Mouse (Mus musculus): ENCODE results near the gene Rabif. TPM values are rescaled to one million over a fixed set of nuclear protein-coding genes. Genes with fewer than 3 reads are reported as not detected.
"Not testable (repeated sequence)": the region's sequence is repeated elsewhere in the genome, so short reads cannot be mapped to it uniquely, and the experiment has no call there.

The Rabif gene
- polyA plus RNA-seq, 1 experiment from 2014 or later: 25.9 TPM

DNA sequence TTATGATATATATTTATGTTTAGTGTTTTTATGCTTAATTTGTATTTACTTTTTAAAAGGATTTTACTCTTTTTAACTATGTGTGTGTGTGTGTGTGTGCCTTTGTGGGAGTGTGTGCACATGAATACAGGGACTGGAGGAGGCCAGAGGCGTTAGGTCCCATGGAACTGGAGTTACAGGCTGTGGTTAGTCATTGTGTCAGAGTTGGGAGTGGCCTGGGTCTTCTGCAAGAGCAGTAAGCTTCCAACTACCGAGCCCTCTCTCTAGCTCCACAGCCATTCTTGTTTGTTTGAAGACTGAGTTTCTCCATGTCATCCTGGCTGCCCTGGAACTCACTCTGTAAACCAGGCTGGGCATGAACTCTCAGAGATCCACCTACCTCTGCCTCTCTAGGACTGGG is 27.9 kb downstream of the Rabif start:
- WGBS: 29% methylated on average over 2 of the region's 2 CpGs

DNA sequence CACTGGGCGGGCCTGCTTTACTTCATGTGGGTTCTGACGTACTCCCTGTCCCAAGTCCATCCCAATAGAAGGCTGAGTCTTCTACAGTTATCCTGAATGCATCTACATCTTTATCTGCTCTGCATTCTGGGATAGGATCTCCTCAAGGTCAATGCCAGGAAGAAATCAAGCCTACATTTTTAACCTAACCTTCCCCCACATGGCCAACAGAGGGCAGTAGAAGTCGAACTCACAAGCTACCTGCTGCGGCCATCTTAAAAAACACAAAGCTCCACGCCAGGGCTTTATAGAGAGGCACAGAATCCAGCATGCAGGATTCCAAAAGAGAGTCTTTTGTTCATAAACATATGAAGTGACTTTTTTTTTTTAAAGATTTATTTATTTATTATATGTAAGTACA is 30.0 kb downstream of the Rabif start:
- H3K27ac ChIP-seq (ENCODE audit: low read depth, low read length): no peak overlapping the region

More for the DNA sequence above, 27.9 kb downstream of the Rabif start:
- no peaks in the 10 kb centered on the region for H3K36me3 ChIP-seq (ENCODE audit: control insufficient read depth, insufficient read depth)
- TF ChIP-seq CTCF (IDR thresholded peaks at IDR 0.05; ENCODE audit: low read depth): no peak
- no peak overlapping the region for H3K9ac ChIP-seq (ENCODE audit: low read depth, low read length)
- H3K27me3 ChIP-seq (replicated peaks; ENCODE audit: control insufficient read depth, insufficient read depth, low read length): no peaks in the 10 kb centered on the region
- H3K27ac ChIP-seq (ENCODE audit: low read depth, low read length): no peak overlapping the region
- H3K9me3 ChIP-seq (ENCODE audit: control insufficient read depth): no peaks in the 10 kb centered on the region
- peaks cover 5% of the 10 kb centered on the region; the same call in 1 of the 2 replicates for H3K4me1 ChIP-seq (replicated peaks; ENCODE audit: control insufficient read depth, insufficient read depth, low read length)
- H3K4me3 ChIP-seq (ENCODE audit: low read depth, low read length): no peak overlapping the region
- no peak overlapping the region for H3K4me2 ChIP-seq (replicated peaks; ENCODE audit: low read depth)
- no peak for ATAC-seq

GRCm38 (mm10) chr1:134525015-134525414 is 30.6 kb downstream of the Rabif start:
- Histone ChIP-seq H3K4me3 (ENCODE audit: low read depth, low read length) (no peak overlapping the region), H3K27me3 (replicated peaks; ENCODE audit: control insufficient read depth, insufficient read depth, low read length) (no peaks in the 10 kb centered on the region), H3K4me1 (replicated peaks; ENCODE audit: control insufficient read depth, insufficient read depth, low read length) (peaks cover 5% of the 10 kb centered on the region; the same call in 1 of the 2 replicates), H3K27ac (ENCODE audit: low read depth, low read length) (no peak overlapping the region), H3K9ac (ENCODE audit: low read depth, low read length) (no peak overlapping the region), H3K36me3 (ENCODE audit: control insufficient read depth, insufficient read depth) (no peaks in the 10 kb centered on the region), H3K4me2 (replicated peaks; ENCODE audit: low read depth) (no peak overlapping the region), H3K9me3 (ENCODE audit: control insufficient read depth) (no peaks in the 10 kb centered on the region)
- no peak for ATAC-seq
- WGBS: 88% methylated on average over 1 of the region's 1 CpGs
- TF ChIP-seq CTCF (IDR thresholded peaks at IDR 0.05; ENCODE audit: low read depth): no peak

More for the DNA sequence above, 30.0 kb downstream of the Rabif start:
- Histone ChIP-seq H3K9me3 (ENCODE audit: control insufficient read depth) (no peaks in the 10 kb centered on the region), H3K4me3 (ENCODE audit: low read depth, low read length) (no peak overlapping the region), H3K36me3 (ENCODE audit: control insufficient read depth, insufficient read depth) (no peaks in the 10 kb centered on the region), H3K27me3 (replicated peaks; ENCODE audit: control insufficient read depth, insufficient read depth, low read length) (no peaks in the 10 kb centered on the region), H3K4me1 (replicated peaks; ENCODE audit: control insufficient read depth, insufficient read depth, low read length) (peaks cover 5% of the 10 kb centered on the region; the same call in 1 of the 2 replicates), H3K4me2 (replicated peaks; ENCODE audit: low read depth) (no peak overlapping the region), H3K9ac (ENCODE audit: low read depth, low read length) (no peak overlapping the region)
- ATAC-seq: no peak
- TF ChIP-seq CTCF (IDR thresholded peaks at IDR 0.05; ENCODE audit: low read depth): peak; percentile 59
- WGBS: 78% methylated on average over 5 of the region's 5 CpGs

GRCm38 (mm10) chr1:134526752-134527151 is 32.3 kb downstream of the Rabif start:
- H3K27ac ChIP-seq (ENCODE audit: low read depth, low read length): no peak overlapping the region
- peak; percentile 91 for ATAC-seq
- H3K4me2 ChIP-seq (replicated peaks; ENCODE audit: low read depth): no peak overlapping the region
- 20% methylated on average over 6 of the region's 6 CpGs for WGBS
- H3K9ac ChIP-seq (ENCODE audit: low read depth, low read length): no peak overlapping the region
- H3K9me3 ChIP-seq (ENCODE audit: control insufficient read depth): no peaks in the 10 kb centered on the region
- no peak for TF ChIP-seq CTCF (IDR thresholded peaks at IDR 0.05; ENCODE audit: low read depth)
- no peaks in the 10 kb centered on the region; the same call in 1 of the 2 replicates for H3K4me1 ChIP-seq (replicated peaks; ENCODE audit: control insufficient read depth, insufficient read depth, low read length)
- no peaks in the 10 kb centered on the region for H3K36me3 ChIP-seq (ENCODE audit: control insufficient read depth, insufficient read depth)
- no peaks in the 10 kb centered on the region for H3K27me3 ChIP-seq (replicated peaks; ENCODE audit: control insufficient read depth, insufficient read depth, low read length)
- H3K4me3 ChIP-seq (ENCODE audit: low read depth, low read length): no peak overlapping the region

GRCm38 (mm10) chr1:134530618-134531017 is 36.2 kb downstream of the Rabif start:
- H3K4me2 ChIP-seq (replicated peaks; ENCODE audit: low read depth): no peak overlapping the region
- 86% methylated on average over 6 of the region's 6 CpGs for WGBS
- no peaks in the 10 kb centered on the region for H3K4me1 ChIP-seq (replicated peaks; ENCODE audit: control insufficient read depth, insufficient read depth, low read length)
- no peaks in the 10 kb centered on the region for H3K36me3 ChIP-seq (ENCODE audit: control insufficient read depth, insufficient read depth)
- H3K27me3 ChIP-seq (replicated peaks; ENCODE audit: control insufficient read depth, insufficient read depth, low read length): no peaks in the 10 kb centered on the region
- no peaks in the 10 kb centered on the region for H3K9me3 ChIP-seq (ENCODE audit: control insufficient read depth)
- TF ChIP-seq CTCF (IDR thresholded peaks at IDR 0.05; ENCODE audit: low read depth): no peak
- H3K9ac ChIP-seq (ENCODE audit: low read depth, low read length): no peak overlapping the region
- ATAC-seq: no peak
- no peak overlapping the region for H3K27ac ChIP-seq (ENCODE audit: low read depth, low read length)
- H3K4me3 ChIP-seq (ENCODE audit: low read depth, low read length): no peak overlapping the region

DNA sequence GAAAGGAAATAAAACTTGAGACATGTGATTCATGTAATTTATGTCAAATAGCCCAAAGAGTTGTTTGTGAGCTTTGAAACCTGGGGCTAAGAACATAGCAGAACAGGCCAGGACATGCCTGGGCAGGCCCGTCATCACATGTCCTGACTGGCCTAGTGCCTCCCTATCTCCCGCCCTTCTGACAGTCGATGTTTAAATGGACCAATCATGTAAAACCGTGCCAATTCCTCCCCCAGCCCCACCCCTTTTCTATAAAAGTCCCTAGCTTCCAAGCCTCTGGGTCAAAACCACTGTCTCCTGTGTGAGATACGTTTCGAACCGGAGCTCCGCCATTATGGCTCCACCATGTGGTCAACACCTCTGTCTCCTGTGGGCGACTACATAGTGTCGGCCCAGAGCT is 39.3 kb downstream of the Rabif start:
- WGBS: 94% methylated on average over 10 of the region's 10 CpGs
- H3K4me2 ChIP-seq (replicated peaks; ENCODE audit: low read depth); H3K36me3 ChIP-seq (ENCODE audit: control insufficient read depth, insufficient read depth); H3K4me3 ChIP-seq (ENCODE audit: low read depth, low read length); H3K9me3 ChIP-seq (ENCODE audit: control insufficient read depth); H3K9ac ChIP-seq (ENCODE audit: low read depth, low read length); H3K27me3 ChIP-seq (replicated peaks; ENCODE audit: control insufficient read depth, insufficient read depth, low read length); H3K27ac ChIP-seq (ENCODE audit: low read depth, low read length); H3K4me1 ChIP-seq (replicated peaks; ENCODE audit: control insufficient read depth, insufficient read depth, low read length); ATAC-seq: not testable (repeated sequence)

DNA sequence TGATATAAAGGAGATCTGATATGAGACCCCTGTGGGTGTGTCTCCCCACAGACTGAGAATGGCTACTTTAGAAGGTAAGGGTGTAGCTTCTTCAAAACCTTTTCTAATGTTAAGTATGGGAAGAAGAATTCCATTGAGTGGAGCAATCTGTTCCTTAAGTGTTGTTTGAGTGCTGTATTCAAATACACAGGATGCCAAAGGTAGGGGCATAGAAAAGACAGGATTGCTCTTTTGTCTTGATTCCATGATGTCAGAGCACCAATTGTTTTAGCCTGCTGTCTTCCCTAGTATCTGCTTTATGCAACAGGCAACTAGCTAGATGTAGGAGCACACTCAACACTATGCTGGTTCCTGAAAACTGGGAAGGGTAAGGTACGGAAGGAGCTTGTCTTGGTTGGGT is 40.6 kb downstream of the Rabif start:
- H3K9ac ChIP-seq (ENCODE audit: low read depth, low read length): no peak overlapping the region
- no peak overlapping the region for H3K27ac ChIP-seq (ENCODE audit: low read depth, low read length)
- H3K9me3 ChIP-seq (ENCODE audit: control insufficient read depth): no peaks in the 10 kb centered on the region
- TF ChIP-seq CTCF (IDR thresholded peaks at IDR 0.05; ENCODE audit: low read depth): no peak
- H3K4me3 ChIP-seq (ENCODE audit: low read depth, low read length): no peak overlapping the region
- H3K36me3 ChIP-seq (ENCODE audit: control insufficient read depth, insufficient read depth): no peaks in the 10 kb centered on the region
- ATAC-seq: no peak
- 97% methylated on average over 1 of the region's 1 CpGs for WGBS
- H3K4me2 ChIP-seq (replicated peaks; ENCODE audit: low read depth): no peak overlapping the region
- no peaks in the 10 kb centered on the region for H3K27me3 ChIP-seq (replicated peaks; ENCODE audit: control insufficient read depth, insufficient read depth, low read length)
- no peaks in the 10 kb centered on the region for H3K4me1 ChIP-seq (replicated peaks; ENCODE audit: control insufficient read depth, insufficient read depth, low read length)

Measured in intestine, postnatal 0 days (tissue).